Mouse (Mus musculus) ES-Bruce4 (cell line): ENCODE measurements around the gene Chrna3. TPM values are rescaled to one million over a fixed set of nuclear protein-coding genes. Genes with fewer than 3 reads are reported as not detected.

Experiments
- H3K27ac ChIP-seq: 2 replicates; pipeline ENCODE4 v1.5.1; 2012; ENCODE audit warnings: low read length, inconsistent platforms; ENCODE audit not compliant: insufficient read depth
- H3K27me3 ChIP-seq: 2 replicates; pipeline ENCODE4 v1.6.1; 2012; ENCODE audit warnings: mild to moderate bottlenecking, low read length, inconsistent platforms; ENCODE audit not compliant: control insufficient read depth, poor library complexity, insufficient read depth, severe bottlenecking
- H3K36me3 ChIP-seq: 2 replicates; pipeline ENCODE4 v1.6.1; 2012; ENCODE audit warnings: inconsistent platforms, mild to moderate bottlenecking, low read length, moderate library complexity; ENCODE audit not compliant: control insufficient read depth, poor library complexity, insufficient read depth, severe bottlenecking
- H3K4me1 ChIP-seq: one replicate; pipeline ENCODE4 v1.8.1; 2011; ENCODE audit warnings: low read length; ENCODE audit not compliant: control insufficient read depth, insufficient read depth
- H3K4me3 ChIP-seq: 2 replicates; pipeline ENCODE4 v1.5.1; 2011; ENCODE audit warnings: low read depth, mild to moderate bottlenecking, low read length
- H3K9ac ChIP-seq: 2 replicates; pipeline ENCODE4 v1.6.1; 2012; ENCODE audit warnings: low read depth, mild to moderate bottlenecking, inconsistent platforms; ENCODE audit not compliant: poor library complexity, severe bottlenecking
- H3K9me3 ChIP-seq: replicated peaks from 2 replicates; pipeline ENCODE4 v1.6.1; 2012; ENCODE audit warnings: mild to moderate bottlenecking, low read length, inconsistent platforms; ENCODE audit not compliant: control insufficient read depth, poor library complexity, insufficient read depth, severe bottlenecking
- CTCF ChIP-seq: IDR thresholded peaks from one replicate; pipeline ENCODE4 v1.8.1; 2011; ENCODE audit warnings: low read depth, low read length
- EP300 ChIP-seq: IDR thresholded peaks from 2 replicates; pipeline ENCODE4 v1.6.1; 2011; ENCODE audit warnings: low read depth, low read length; ENCODE audit not compliant: insufficient read depth
- POLR2A ChIP-seq: IDR thresholded peaks from one replicate; pipeline ENCODE4 v1.8.1; 2011; ENCODE audit warnings: low read length; ENCODE audit not compliant: insufficient read depth
- polyA plus RNA-seq: library from polyadenylated mRNA; stranded (reverse); fragments of >200 nt; gene quantifications from 2 replicates; pipeline ENCODE4 v1.2.4, GENCODE M21; 2011; ENCODE audit warnings: low read depth; ENCODE audit not compliant: missing spikeins, insufficient read depth, insufficient read length

Gene Chrna3
- polyA plus RNA-seq, 1 experiment: not detected

DNA sequence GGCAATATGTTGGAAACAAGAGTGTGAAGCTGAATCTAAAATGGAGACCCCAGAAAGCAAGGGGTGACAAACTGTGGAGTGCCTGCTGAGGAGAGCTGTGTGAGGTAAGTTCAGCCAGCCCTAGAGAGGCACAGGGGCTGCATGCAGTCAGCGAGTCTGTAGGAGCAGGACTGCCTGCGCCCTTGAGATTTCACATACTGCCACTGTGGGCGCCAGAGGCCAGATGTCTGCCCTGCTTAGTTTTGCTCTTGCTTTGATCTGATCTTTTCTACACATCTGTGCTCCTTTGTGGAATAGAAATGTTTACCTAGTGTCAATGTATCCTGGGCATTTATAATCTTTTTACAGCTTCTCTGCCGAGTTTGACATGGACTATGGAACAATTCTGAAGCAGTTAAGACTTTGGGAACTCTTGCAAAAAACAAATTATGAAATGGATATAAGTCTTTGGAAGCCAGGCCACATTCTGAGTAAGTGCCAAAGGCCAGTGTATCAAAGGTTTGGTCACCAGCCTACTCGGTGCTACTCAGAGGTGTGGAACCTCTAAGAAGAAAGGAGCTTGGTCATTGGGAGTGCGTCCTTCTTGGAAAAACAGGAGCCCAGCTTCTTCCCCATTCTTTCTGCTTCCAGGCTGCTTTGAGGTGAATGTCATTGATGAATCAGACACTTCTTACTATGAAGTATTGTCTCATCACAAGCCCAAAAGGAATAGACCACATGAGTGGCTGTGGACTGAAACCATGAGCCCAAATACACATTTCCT is 15.6 kb downstream of the Chrna3 start:
- no peaks in the 10 kb centered on the region for H3K27me3 ChIP-seq
- no peak overlapping the region for H3K27ac ChIP-seq
- no peak overlapping the region for H3K9ac ChIP-seq
- no peaks in the 10 kb centered on the region for H3K36me3 ChIP-seq
- no peak for TF ChIP-seq CTCF
- TF ChIP-seq POLR2A: no peak
- TF ChIP-seq EP300: no peak
- no peaks in the 10 kb centered on the region for H3K4me1 ChIP-seq
- H3K9me3 ChIP-seq: no peaks in the 10 kb centered on the region
- no peak overlapping the region for H3K4me3 ChIP-seq

DNA sequence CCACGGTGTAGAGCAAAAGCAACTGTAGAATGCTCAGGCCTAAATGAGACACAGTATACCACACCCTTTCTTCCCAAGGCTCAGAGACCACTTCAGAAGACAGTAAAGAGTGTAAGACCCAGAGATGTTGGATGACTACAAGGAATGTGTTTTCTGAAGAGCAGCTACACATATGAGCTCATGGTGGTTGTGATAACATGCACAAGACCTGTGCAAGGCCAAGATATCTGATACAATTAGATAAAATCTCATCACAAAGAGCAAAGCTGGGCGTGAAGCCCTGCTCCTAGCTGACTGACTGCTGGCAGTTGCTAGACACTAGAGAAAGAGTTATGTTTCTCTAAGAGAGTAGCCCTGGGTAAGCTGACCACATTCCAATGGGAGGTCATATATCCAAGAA is 16.7 kb downstream of the Chrna3 start:
- H3K9me3 ChIP-seq: no peaks in the 10 kb centered on the region
- H3K4me1 ChIP-seq: no peaks in the 10 kb centered on the region
- no peak for TF ChIP-seq POLR2A
- TF ChIP-seq EP300: no peak
- no peak for TF ChIP-seq CTCF
- no peak overlapping the region for H3K27ac ChIP-seq
- no peaks in the 10 kb centered on the region for H3K27me3 ChIP-seq
- no peak overlapping the region for H3K9ac ChIP-seq
- H3K4me3 ChIP-seq: no peak overlapping the region
- no peaks in the 10 kb centered on the region for H3K36me3 ChIP-seq

DNA sequence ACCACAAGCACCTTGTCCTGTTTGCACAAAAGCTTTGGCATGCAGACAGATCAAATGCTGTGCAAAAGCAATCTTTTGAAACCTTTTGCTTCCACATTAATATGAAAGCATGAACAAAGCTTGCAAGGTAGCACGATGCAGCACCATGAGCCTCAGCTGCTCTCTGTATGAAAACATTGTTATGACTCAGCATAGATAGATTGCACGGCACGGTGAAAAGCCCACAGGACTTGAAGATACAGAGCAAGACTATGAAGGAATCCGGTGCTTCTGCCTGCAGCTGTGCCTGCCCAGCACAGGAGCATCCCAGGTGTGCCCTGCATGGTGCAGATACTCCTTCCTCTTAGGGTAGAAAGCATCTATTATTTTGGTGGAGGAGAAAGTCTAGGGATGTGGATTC is 22.8 kb downstream of the Chrna3 start:
- Histone ChIP-seq H3K4me3 (no peak overlapping the region), H3K9me3 (no peaks in the 10 kb centered on the region), H3K9ac (no peak overlapping the region), H3K27ac (no peak overlapping the region), H3K4me1 (no peaks in the 10 kb centered on the region), H3K27me3 (no peaks in the 10 kb centered on the region), H3K36me3 (no peaks in the 10 kb centered on the region)
- TF ChIP-seq CTCF (no peak), EP300 (no peak), POLR2A (no peak)

DNA sequence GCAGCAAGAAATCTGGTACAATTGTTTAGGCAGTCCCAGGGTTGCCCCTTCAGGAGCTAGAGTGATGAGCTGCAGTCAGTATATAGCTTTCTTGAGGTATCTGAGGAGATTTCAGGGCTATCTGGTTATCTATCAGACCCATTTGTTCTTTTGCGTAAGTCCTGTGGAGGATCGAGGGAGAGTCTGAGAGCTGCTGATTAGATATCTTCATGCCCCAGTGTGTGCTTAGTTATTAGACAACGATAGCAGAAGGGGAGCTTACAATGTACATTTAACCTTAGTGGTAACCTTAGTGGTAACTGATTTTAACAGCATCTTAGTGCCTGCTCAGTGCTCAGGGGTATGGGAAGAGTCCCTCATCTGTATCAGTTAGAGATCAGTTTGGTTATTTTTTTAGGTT is 30.7 kb downstream of the Chrna3 start:
- H3K27ac ChIP-seq: no peak overlapping the region
- no peaks in the 10 kb centered on the region for H3K9me3 ChIP-seq
- H3K27me3 ChIP-seq: no peaks in the 10 kb centered on the region
- H3K36me3 ChIP-seq: no peaks in the 10 kb centered on the region
- H3K4me3 ChIP-seq: no peak overlapping the region
- H3K4me1 ChIP-seq: no peaks in the 10 kb centered on the region
- TF ChIP-seq POLR2A (no peak), CTCF (no peak), EP300 (no peak)
- no peak overlapping the region for H3K9ac ChIP-seq

DNA sequence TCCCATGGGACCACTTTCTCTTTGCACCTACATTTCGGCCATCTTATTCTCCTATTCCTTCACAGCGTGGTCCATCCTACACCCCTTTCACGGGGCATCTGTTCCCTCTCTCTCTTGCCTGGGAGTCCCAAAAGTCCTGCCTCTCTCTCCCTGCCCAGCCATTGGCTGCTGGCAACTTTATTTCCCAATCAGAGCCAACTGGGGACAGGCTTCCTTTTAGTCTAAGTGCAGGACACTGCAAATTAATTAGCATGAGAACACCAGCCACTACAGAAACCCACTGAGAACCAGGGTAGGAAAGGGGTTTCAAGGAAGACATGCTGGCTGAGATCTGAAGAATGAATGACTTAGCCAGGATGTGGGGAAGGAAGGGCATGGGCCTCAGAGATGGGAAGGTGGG is 32.0 kb downstream of the Chrna3 start:
- no peaks in the 10 kb centered on the region for H3K9me3 ChIP-seq
- no peaks in the 10 kb centered on the region for H3K4me1 ChIP-seq
- H3K27ac ChIP-seq: no peak overlapping the region
- H3K4me3 ChIP-seq: no peak overlapping the region
- H3K36me3 ChIP-seq: no peaks in the 10 kb centered on the region
- H3K27me3 ChIP-seq: no peaks in the 10 kb centered on the region
- H3K9ac ChIP-seq: no peak overlapping the region
- TF ChIP-seq POLR2A (no peak), EP300 (no peak), CTCF (no peak)

DNA sequence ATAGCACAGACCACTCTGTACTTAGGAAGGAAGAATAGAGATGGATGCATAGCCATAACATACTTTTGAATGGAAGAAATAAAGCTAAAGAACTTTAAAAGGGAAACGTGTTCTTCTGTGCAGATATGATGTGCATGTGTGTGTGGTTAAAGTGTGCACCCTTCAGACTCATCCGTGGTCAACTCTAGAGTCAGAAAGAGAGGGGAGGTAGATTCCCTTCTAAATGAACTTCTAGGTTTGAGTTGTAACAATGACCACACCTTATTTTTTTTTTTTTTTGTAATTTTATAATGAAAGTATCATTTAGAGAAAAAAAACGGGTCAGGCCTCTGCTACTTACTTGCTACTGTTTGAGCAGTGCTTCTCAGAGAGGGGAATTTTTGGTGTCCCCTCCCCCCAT is 36.0 kb downstream of the Chrna3 start:
- Histone ChIP-seq H3K9me3 (no peaks in the 10 kb centered on the region), H3K9ac (no peak overlapping the region), H3K27ac (no peak overlapping the region), H3K27me3 (no peaks in the 10 kb centered on the region), H3K4me1 (no peaks in the 10 kb centered on the region), H3K36me3 (no peaks in the 10 kb centered on the region), H3K4me3 (no peak overlapping the region)
- TF ChIP-seq EP300: no peak
- no peak for TF ChIP-seq POLR2A
- TF ChIP-seq CTCF: no peak
